Mouse (Mus musculus) erythroid progenitor cell, adult 5-6 weeks (primary cell): ENCODE data around the gene Prorsd1. TPM values are rescaled to one million over a fixed set of nuclear protein-coding genes. Genes with fewer than 3 reads are reported as not detected.
A peak's percentile ranks its signal among the peaks of the same experiment; 100 is the strongest.
"Not testable (repeated sequence)": the region's sequence is repeated elsewhere in the genome, so short reads cannot be mapped to it uniquely, and the experiment has no call there.

ENCODE experiments used
- ATAC-seq: replicated peaks from 2 replicates; pipeline ENCODE4 v1.8.0; 2016; ENCODE audit warnings: moderate number of reproducible peaks, mild to moderate bottlenecking, moderate TSS enrichment, inconsistent platforms; ENCODE audit not compliant: poor library complexity, low FRiP score, severe bottlenecking
- total RNA-seq, 2 experiments: library from RNA; stranded (forward) in 1 of 2; stranded (reverse) in 1 of 2; fragments of 150-400 nt in 1 of 2; fragments of 186-747, 209-891 nt in 1 of 2; gene quantifications; 2 replicates each; pipeline versions ENCODE4 v1.2.3 to v1.2.4; 2015 to 2017; ENCODE audit warnings: low replicate concordance in 2 of 2

The Prorsd1 gene
- total RNA-seq (2015; ENCODE audit: low replicate concordance) (11.3 and 13.3 TPM in 2 replicates), total RNA-seq (2017; ENCODE audit: low replicate concordance) (11.9 and 18.2 TPM in 2 replicates)

DNA sequence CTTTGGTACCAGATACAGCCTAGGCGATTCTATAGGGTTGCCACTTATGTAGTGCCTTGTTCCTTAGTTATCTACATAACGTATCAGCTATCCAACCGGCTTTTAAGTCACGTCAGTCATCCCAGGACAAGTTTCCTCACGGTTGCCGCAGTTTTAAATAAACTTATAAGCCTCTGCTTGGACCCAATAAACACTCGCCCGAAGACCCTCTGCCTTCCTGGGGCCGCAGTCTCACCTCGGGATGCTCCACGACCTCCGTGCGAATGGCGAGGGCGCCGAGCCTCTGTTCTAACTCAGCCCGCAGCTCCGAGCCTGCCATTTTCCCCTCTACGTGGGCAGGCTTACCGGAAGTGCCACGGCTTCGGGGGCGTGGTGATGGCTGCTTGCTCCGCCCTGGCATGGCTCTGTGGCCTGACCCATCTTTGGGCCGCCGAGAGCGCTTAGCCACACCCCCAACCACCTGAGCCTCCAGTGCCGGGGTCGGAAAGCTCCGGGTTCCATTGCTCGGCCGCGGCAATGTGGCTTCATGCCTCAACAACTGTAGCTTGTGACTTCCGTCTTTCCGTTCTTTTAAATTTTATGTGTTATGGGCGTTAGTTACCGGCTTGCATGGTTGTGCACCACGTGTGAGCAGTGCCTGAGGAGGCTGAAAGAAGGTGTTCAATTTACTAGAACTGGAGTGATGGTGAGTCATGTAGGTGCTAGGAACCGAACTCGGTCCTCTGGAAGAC is at the start of gene Prorsd1:
TSS of gene Prorsd1 (minus strand) at position 352 of the 731 bp plus-strand sequence.
- peak; percentile 100 for ATAC-seq

- ATAC-seq: no peak
These were observed 48.6 kb upstream of the Prorsd1 start for GRCm38 (mm10) chr11:29563406-29563805.

- ATAC-seq: no peak
These were observed 46.2 kb upstream of the Prorsd1 start for GRCm38 (mm10) chr11:29560990-29561389.

DNA sequence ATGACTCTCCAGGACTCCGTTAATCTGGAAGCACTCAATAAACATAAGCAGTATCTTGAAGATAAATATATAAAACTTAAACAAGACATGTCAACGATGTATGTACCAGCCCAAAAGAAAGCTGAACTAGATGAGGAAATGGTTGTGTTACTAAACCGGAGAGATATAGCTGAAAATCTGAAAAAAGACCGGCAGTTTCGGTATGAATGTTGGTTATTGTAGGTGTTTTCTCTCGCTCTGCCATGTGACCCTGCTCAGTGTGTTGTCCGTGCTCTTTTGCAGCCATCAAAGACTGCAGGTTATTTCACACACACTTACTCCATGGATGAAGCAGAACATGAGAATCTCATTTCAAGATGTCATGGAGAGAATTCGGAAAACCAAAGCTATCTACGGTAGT is 45.6 kb upstream of the Prorsd1 start:
- ATAC-seq: no peak

DNA sequence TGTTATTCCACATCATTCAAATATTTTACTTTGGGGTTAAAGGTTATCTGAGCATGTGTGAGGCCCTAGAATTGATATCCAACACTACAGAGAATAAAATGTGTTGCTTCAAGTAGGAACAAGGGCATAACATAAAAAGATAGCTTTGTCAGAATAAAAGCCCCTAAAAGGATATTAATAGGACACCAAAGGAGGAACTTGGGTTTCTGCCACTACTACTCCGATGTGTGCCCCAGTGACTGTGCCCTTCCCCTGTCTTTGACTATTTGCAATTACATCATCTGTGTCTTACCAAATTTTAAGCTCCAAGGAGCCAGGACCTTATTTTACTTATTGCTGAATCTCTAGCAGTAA is 34.6 kb upstream of the Prorsd1 start:
- ATAC-seq: no peak

- no peak for ATAC-seq
These were observed 33.9 kb upstream of the Prorsd1 start for GRCm38 (mm10) chr11:29548504-29549424.

- peak; percentile 93 for ATAC-seq
These were observed 33.1 kb upstream of the Prorsd1 start, which contains the start of the genes Clhc1 and Rps27a for GRCm38 (mm10) chr11:29547752-29548503. Gene Clhc1 (plus strand): TSS chr11:29547950. Gene Rps27a (minus strand): TSS chr11:29548109.

GRCm38 (mm10) chr11:29547249-29547751 is 32.5 kb upstream of the Prorsd1 start:
- peak; percentile 57 for ATAC-seq

DNA sequence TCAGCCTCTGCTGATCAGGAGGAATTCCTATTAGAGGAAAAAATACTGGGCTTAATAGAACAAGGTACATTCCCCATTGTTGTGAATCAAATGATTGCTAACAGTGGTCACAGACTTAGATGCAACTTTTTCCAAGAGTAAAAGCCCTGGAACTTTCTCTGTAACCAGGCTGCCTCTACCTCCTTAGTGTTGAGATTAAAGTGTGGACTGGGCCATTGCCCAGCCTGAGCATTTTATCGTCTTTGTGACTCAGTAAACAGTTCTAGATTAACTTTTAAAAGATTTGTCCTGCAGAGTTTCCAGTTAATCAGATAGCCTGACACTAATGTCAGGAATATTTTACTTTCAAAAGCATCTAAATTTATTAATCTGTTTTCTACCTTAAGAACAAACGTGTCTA is 31.9 kb upstream of the Prorsd1 start:
- no peak for ATAC-seq

GRCm38 (mm10) chr11:29546297-29546696 is 31.5 kb upstream of the Prorsd1 start:
- ATAC-seq: not testable (repeated sequence)

GRCm38 (mm10) chr11:29545150-29545752 is 30.4 kb upstream of the Prorsd1 start:
- not testable (repeated sequence) for ATAC-seq

DNA sequence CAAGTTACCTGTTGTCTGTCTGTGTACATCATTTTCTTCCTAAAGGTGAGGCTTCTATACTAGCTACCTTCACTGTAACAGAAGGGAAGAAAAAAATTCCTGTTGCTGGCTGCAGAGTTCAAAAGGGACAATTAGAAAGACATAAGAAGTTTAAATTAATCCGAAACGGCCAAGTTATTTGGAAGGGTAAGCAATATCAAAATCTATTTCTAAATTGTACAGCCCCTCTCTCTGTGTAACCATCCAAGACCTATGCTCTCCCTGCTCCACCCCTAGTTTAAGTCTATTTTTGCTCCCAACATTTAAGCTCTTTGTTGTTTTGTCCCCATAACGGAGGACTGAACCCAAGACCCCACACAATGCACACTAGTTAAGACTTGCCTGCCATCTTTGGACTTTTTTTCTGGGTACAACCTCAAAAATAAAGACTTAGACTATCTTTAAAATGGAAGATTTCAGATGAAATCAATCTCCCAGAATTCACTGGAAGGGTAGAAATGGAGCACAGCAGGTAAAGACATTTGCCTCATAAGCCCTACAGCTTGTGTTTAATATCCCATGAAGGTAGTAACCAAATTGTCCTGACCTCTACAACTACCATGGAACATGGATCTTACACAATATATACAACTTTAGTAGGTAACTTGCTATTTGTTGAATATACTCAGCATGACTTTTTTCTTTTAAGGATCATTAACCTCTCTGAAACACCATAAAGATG is 29.6 kb upstream of the Prorsd1 start:
- no peak for ATAC-seq

- ATAC-seq: no peak
These were observed 23.4 kb upstream of the Prorsd1 start for GRCm38 (mm10) chr11:29538201-29538600.

GRCm38 (mm10) chr11:29525988-29526794 is 11.4 kb upstream of the Prorsd1 start, which contains the start of gene Mtif2:
Gene Mtif2 (plus strand): TSS chr11:29526408.
- ATAC-seq: peak; percentile 96

GRCm38 (mm10) chr11:29514325-29514681 is 530 bp downstream of the Prorsd1 start:
- ATAC-seq: peak; percentile 16

DNA sequence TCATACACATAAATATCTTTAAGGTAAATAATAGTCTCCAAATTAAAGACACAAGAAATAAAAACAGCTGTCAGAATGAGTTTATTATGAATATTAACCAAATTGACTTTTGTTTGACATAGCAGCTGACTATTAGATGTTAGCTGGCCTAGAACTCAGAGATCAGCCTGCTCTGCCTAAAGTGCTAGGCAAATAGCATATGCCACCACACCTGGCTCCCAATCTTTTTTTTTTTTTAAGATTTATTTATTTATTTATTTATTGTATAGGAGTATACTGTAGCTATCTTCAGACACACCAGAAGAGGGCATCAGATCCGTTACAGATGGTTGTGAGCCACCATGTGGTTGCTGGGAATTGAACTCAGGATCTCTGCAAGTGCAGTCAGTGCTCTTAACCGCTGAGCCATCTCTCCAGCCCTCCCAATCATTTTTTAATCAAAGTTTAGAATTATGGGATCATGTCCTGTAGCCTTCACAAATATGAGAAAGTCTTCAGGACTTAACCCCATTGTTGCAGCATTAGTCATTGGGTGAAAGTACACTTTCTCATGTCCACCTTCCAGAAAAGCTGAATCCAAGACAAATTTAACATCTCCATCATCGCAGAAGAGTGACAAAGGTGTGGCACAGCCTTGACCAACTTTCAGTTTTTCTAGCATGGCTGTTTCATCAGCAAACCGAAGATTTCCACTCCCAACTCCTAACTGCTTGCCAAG is 1.9 kb downstream of the Prorsd1 start:
- no peak for ATAC-seq

DNA sequence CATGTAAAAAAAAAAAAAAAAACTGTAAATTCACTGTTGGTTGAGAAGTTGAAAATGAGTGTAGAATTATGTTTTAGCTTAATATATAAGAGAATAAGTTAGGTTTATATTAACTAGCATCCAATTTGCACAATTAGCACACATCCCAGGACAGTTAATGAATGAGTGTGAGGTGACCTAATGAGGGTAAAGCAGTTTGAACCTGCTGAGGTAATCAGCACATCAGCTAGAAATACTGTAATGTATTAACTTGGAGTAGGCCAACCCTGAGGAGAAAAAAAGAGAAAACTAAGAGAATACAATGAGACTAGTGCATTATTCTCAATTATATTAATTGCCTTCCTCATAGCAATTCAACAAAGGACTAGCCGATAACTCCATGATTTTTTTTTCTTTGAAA is 5.4 kb downstream of the Prorsd1 start:
- no peak for ATAC-seq
